Mouse (Mus musculus) hindbrain, embryonic 14.5 days (tissue): ENCODE measurements around the gene Col4a3. TPM values are rescaled to one million over a fixed set of nuclear protein-coding genes. Genes with fewer than 3 reads are reported as not detected.

ENCODE experiments used
- ATAC-seq: fragments of 200-750 bp; cut with Nextera tagmentation; 2 replicates; pipeline ENCODE4 v1.8.0; 2017; ENCODE audit warnings: moderate number of reproducible peaks, mild to moderate bottlenecking, moderate TSS enrichment, moderate library complexity; ENCODE audit not compliant: low FRiP score
- DNase-seq: peaks from one replicate; pipeline ENCODE4 v3.0.0-alpha.2; 2015; ENCODE audit warnings: low spot score
- H3K27ac ChIP-seq: fragments of 300-500 bp; sonication (generic); 2 replicates; pipeline ENCODE4 v1.5.1; 2014; ENCODE audit warnings: mild to moderate bottlenecking, moderate library complexity
- H3K27me3 ChIP-seq: fragments of 300-500 bp; sonication (generic); 2 replicates; pipeline ENCODE4 v1.6.1; 2014; ENCODE audit warnings: mild to moderate bottlenecking, low read length, mixed read lengths; ENCODE audit not compliant: control insufficient read depth, insufficient read depth
- H3K36me3 ChIP-seq: fragments of 300-500 bp; sonication (generic); replicated peaks from 2 replicates; pipeline ENCODE4 v1.6.1; 2014; ENCODE audit not compliant: control insufficient read depth, insufficient read depth
- H3K4me1 ChIP-seq: fragments of 300-500 bp; sonication (generic); replicated peaks from 2 replicates; pipeline ENCODE4 v1.6.1; 2014; ENCODE audit warnings: antibody characterized with exemption, low read length, mixed read lengths; ENCODE audit not compliant: control insufficient read depth, insufficient read depth
- H3K4me2 ChIP-seq: fragments of 300-500 bp; sonication (generic); replicated peaks from 2 replicates; pipeline ENCODE4 v1.6.1; 2014; ENCODE audit warnings: mild to moderate bottlenecking, moderate library complexity
- H3K4me3 ChIP-seq: fragments of 300-500 bp; sonication (generic); replicated peaks from 2 replicates; pipeline ENCODE4 v1.5.1; 2014; ENCODE audit warnings: mild to moderate bottlenecking, low read length
- H3K9ac ChIP-seq: fragments of 300-500 bp; sonication (generic); 2 replicates; pipeline ENCODE4 v1.6.1; 2014
- H3K9me3 ChIP-seq: fragments of 300-500 bp; sonication (generic); 2 replicates; pipeline ENCODE4 v1.6.1; 2016; ENCODE audit warnings: low read length; ENCODE audit not compliant: control insufficient read depth
- WGBS: fragments of 180-500 bp; shearing (Covaris S2); extraction: QIAGEN DNeasy Blood & Tissue Kit; methylation state at CpG from one replicate; pipeline ENCODE4 v1.1.7; 2014; 5-methylcytosine and 5-hydroxymethylcytosine counted together
- polyA plus RNA-seq: library from polyadenylated mRNA; unstranded; fragments of >200 nt; fragmentation: Nextera tagmentation; extraction: Ambion mirVana; gene quantifications from 2 replicates; pipeline ENCODE4 v1.2.1, GENCODE M21; 2014

The Col4a3 gene
- polyA plus RNA-seq, 1 experiment from 2014 or later, result 0.48 TPM

- Histone ChIP-seq H3K9me3 (no peaks in the 10 kb centered on the region), H3K4me1 (no peaks in the 10 kb centered on the region), H3K36me3 (peaks cover 39% of the 10 kb centered on the region), H3K27ac (no peak overlapping the region), H3K9ac (no peak overlapping the region), H3K27me3 (no peaks in the 10 kb centered on the region), H3K4me3 (no peak overlapping the region), H3K4me2 (no peak overlapping the region)
- WGBS, result 94% methylated on average over 3 of the region's 3 CpGs
- no peak for ATAC-seq
- no peak for DNase-seq
Measured at GRCm38 (mm10) chr1:82743962-82744361, 157.2 kb downstream of the Col4a3 start.

- Histone ChIP-seq H3K27me3 (no peaks in the 10 kb centered on the region), H3K9ac (no peak overlapping the region), H3K27ac (no peak overlapping the region), H3K9me3 (no peaks in the 10 kb centered on the region), H3K4me1 (no peaks in the 10 kb centered on the region), H3K36me3 (peaks cover 36% of the 10 kb centered on the region), H3K4me2 (no peak overlapping the region), H3K4me3 (no peak overlapping the region)
- 88% methylated on average over 4 of the region's 4 CpGs for WGBS
- DNase-seq (no peak), ATAC-seq (no peak)
Measured at GRCm38 (mm10) chr1:82746408-82746807, 159.7 kb downstream of the Col4a3 start.

DNA sequence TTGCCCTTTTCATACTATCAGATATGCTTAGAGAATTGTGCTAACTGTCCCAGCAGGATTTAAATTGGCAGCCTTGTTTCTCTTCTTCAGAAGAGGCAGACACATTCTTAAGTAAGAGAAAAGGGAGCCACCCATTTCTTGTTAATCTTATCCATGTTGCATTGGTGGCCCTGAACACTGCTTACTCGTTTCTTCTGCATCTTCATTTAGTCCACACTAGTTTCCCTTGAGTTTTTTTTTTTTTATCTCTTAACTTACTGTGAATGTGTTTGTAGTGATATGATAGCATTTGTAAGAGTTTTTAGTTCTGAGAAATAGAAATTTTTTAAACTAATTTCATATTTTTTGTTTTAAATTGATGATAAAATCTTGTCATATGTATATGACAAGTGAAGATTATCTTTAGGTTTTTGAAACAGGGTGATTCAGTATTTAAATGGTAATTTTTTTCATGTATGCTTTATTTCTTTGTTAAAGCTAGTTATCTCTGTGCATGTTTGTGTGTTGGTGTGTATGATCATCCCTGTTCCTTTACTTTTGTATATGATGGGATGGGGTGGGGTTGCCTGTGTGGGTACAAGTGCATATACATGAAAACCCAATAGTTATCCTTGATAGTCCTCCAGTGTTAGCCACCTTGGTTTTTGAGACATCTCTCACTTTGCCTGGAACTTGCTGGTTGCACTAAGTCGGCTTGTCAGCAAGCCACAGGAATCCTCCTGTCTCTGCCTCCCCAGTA, 161.2 kb downstream of the Col4a3 start:
- Histone ChIP-seq H3K27ac (no peak overlapping the region), H3K4me3 (no peak overlapping the region), H3K4me2 (no peak overlapping the region), H3K36me3 (peaks cover 34% of the 10 kb centered on the region), H3K9ac (no peak overlapping the region), H3K27me3 (no peaks in the 10 kb centered on the region), H3K4me1 (no peaks in the 10 kb centered on the region), H3K9me3 (no peaks in the 10 kb centered on the region)
- ATAC-seq (no peak), DNase-seq (no peak)
- WGBS, result 95% methylated on average over 2 of the region's 2 CpGs

- Histone ChIP-seq H3K4me2 (no peak overlapping the region), H3K27ac (no peak overlapping the region), H3K4me1 (no peaks in the 10 kb centered on the region), H3K27me3 (no peaks in the 10 kb centered on the region), H3K9ac (no peak overlapping the region), H3K4me3 (no peak overlapping the region), H3K9me3 (no peaks in the 10 kb centered on the region), H3K36me3 (peaks cover 23% of the 10 kb centered on the region)
- no peak for ATAC-seq
- 97% methylated on average over 1 of the region's 1 CpGs for WGBS
- no peak for DNase-seq
Measured at GRCm38 (mm10) chr1:82759520-82759919, 172.8 kb downstream of the Col4a3 start.

DNA sequence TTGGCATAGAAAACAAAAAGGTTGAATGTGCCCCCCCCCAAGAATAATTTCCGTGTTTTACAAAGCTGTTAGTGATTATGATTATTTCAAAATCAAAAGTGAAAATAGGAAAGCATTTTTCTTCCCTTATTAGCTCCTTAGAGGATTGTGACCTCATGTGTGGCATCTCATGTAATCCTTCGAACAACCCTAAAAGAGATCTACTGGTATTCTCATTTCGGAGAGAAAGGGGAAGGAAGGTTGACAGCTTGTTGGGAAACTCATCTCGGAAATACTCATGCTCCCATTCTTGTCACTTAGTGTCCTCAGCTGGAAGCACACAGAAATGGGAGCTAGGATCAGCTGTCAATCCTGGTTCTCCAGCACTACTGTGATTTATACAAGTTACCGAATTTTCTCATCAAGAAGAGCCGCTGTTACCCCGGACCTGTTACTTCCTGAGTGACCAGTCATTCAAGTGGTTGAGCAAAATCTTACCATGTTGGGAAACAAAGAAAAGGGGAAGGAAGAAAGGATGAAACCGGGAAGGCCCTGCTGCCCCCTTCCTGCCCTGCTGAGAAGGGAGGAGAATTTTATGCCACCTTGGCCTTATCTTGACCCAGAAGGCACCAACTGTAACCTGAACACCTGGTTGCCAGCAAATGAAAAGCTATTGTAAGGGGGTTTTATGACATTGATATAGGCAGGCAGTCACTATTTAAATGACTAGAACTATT, 174.9 kb downstream of the Col4a3 start:
- WGBS, result 94% methylated on average over 8 of the region's 8 CpGs
- Histone ChIP-seq H3K27me3 (no peaks in the 10 kb centered on the region), H3K36me3 (peaks cover 6% of the 10 kb centered on the region; the same call in 1 of the 2 replicates), H3K9ac (no peak overlapping the region), H3K27ac (no peak overlapping the region), H3K4me1 (no peaks in the 10 kb centered on the region), H3K4me3 (no peak overlapping the region), H3K4me2 (no peak overlapping the region), H3K9me3 (no peaks in the 10 kb centered on the region)
- DNase-seq (no peak), ATAC-seq (no peak)

DNA sequence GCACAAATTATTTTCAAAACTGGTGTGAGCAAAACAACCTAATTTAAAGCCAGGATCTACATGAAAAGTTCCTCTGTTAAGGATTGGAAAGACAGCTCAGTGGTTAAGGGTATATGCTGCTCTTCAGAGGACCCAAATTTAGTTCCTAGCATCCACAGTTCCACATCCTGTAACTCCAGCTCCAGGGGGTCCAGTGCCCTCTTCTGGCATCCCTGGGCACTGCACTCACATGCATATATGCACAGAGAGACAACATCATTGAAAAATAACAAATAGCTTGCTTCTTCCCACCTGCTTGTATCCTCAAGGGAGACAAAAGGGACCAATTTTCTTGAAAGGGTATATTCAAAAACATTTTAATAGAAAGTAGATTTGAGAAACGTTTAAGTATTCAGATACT, 175.6 kb downstream of the Col4a3 start:
- no peak overlapping the region for H3K27ac ChIP-seq
- WGBS, result 86% methylated on average over 1 of the region's 1 CpGs
- H3K36me3 ChIP-seq, result no peaks in the 10 kb centered on the region
- H3K4me2 ChIP-seq, result no peak overlapping the region
- no peak for ATAC-seq
- DNase-seq, result no peak
- H3K9ac ChIP-seq, result no peak overlapping the region
- no peaks in the 10 kb centered on the region for H3K9me3 ChIP-seq
- H3K27me3 ChIP-seq, result no peaks in the 10 kb centered on the region
- no peaks in the 10 kb centered on the region for H3K4me1 ChIP-seq
- H3K4me3 ChIP-seq, result no peak overlapping the region

GRCm38 (mm10) chr1:82766227-82766626, 179.5 kb downstream of the Col4a3 start:
- no peak for DNase-seq
- Histone ChIP-seq H3K9me3 (no peaks in the 10 kb centered on the region), H3K27ac (no peak overlapping the region), H3K4me3 (no peak overlapping the region), H3K9ac (no peak overlapping the region), H3K4me1 (no peaks in the 10 kb centered on the region), H3K36me3 (no peaks in the 10 kb centered on the region), H3K4me2 (no peak overlapping the region), H3K27me3 (no peaks in the 10 kb centered on the region)
- WGBS, result 82% methylated on average over 1 of the region's 1 CpGs
- ATAC-seq, result no peak

DNA sequence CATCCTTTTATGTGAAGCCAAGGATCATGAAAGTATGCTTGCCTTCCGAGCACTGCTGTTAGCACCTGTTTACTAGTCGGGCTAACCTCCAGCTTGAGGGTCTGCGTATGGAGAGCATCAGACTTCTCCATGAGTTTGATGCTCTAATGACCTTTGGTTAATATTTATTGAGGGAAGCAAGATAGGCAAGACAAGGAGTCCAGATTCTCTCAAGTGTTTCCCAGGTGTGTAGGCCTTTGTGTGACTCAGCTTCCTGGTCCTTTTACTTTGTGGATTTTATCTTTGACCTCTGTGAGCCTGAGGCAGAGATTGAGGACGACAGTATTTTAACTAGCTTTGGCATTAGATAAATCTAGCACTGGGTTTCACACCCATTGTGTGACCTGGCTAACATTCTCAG, 179.9 kb downstream of the Col4a3 start:
- no peak for ATAC-seq
- Histone ChIP-seq H3K27me3 (no peaks in the 10 kb centered on the region), H3K9ac (no peak overlapping the region), H3K4me1 (no peaks in the 10 kb centered on the region), H3K27ac (no peak overlapping the region), H3K4me2 (no peak overlapping the region), H3K4me3 (no peak overlapping the region), H3K9me3 (no peaks in the 10 kb centered on the region), H3K36me3 (no peaks in the 10 kb centered on the region)
- no peak for DNase-seq
- 89% methylated on average over 4 of the region's 4 CpGs for WGBS

- WGBS, result 79% methylated on average over 5 of the region's 5 CpGs
- H3K36me3 ChIP-seq, result no peaks in the 10 kb centered on the region
- H3K4me1 ChIP-seq, result no peaks in the 10 kb centered on the region
- no peaks in the 10 kb centered on the region for H3K9me3 ChIP-seq
- no peak within 1 kb of the TSS for H3K4me3 ChIP-seq
- no peak within 1 kb of the TSS for H3K9ac ChIP-seq
- no peaks in the 10 kb centered on the region for H3K27me3 ChIP-seq
- no peak within 1 kb of the TSS for H3K27ac ChIP-seq
- no peak within 1 kb of the TSS for H3K4me2 ChIP-seq
- no peak for DNase-seq
- ATAC-seq, result no peak
Measured at GRCm38 (mm10) chr1:82768269-82768668, 181.5 kb downstream of the Col4a3 start, which contains the start of gene Tm4sf20. Gene Tm4sf20 (minus strand): TSS chr1:82768461.
